Mouse (Mus musculus) liver, embryonic 13.5 days (tissue): ENCODE results near the gene Bicc1. TPM values are rescaled to one million over a fixed set of nuclear protein-coding genes. Genes with fewer than 3 reads are reported as not detected.

Experiments
- ATAC-seq: fragments of 200-750 bp; cut with Nextera tagmentation; 2 replicates; pipeline ENCODE4 v1.8.0; 2017; ENCODE audit warnings: low read depth, mild to moderate bottlenecking, moderate number of reproducible peaks, moderate library complexity
- DNase-seq: peaks from one replicate; pipeline ENCODE4 v3.0.0; 2022
- H3K27ac ChIP-seq: fragments of 300-500 bp; sonication (generic); 2 replicates; pipeline ENCODE4 v1.5.1; 2015; ENCODE audit warnings: moderate library complexity, mild to moderate bottlenecking, inconsistent platforms
- H3K27me3 ChIP-seq: fragments of 300-500 bp; sonication (generic); 2 replicates; pipeline ENCODE4 v1.6.1; 2015; ENCODE audit warnings: mild to moderate bottlenecking, inconsistent platforms
- H3K36me3 ChIP-seq: fragments of 300-500 bp; sonication (generic); 2 replicates; pipeline ENCODE4 v1.6.1; 2015; ENCODE audit warnings: mild to moderate bottlenecking, inconsistent platforms
- H3K4me1 ChIP-seq: fragments of 300-500 bp; sonication (generic); replicated peaks from 2 replicates; pipeline ENCODE4 v1.6.1; 2015; ENCODE audit warnings: inconsistent platforms
- H3K4me2 ChIP-seq: fragments of 300-500 bp; sonication (generic); 2 replicates; pipeline ENCODE4 v1.6.1; 2015; ENCODE audit warnings: inconsistent platforms, mild to moderate bottlenecking, moderate library complexity
- H3K4me3 ChIP-seq: fragments of 300-500 bp; sonication (generic); replicated peaks from 2 replicates; pipeline ENCODE4 v1.5.1; 2015; ENCODE audit warnings: mild to moderate bottlenecking, inconsistent platforms
- H3K9ac ChIP-seq: fragments of 300-500 bp; sonication (generic); 2 replicates; pipeline ENCODE4 v1.6.1; 2015; ENCODE audit warnings: mild to moderate bottlenecking, inconsistent platforms
- H3K9me3 ChIP-seq: fragments of 300-500 bp; sonication (generic); replicated peaks from 2 replicates; pipeline ENCODE4 v1.6.1; 2016; ENCODE audit warnings: inconsistent platforms
- WGBS: fragments of 180-500 bp; shearing (Covaris S2); methylation state at CpG from one replicate; pipeline ENCODE4 v1.1.7; 2015; ENCODE audit not compliant: insufficient replicate concordance; 5-methylcytosine and 5-hydroxymethylcytosine counted together
- polyA plus RNA-seq: library from polyadenylated mRNA; unstranded; fragments of >200 nt; fragmentation: Nextera tagmentation; extraction: Ambion mirVana; gene quantifications from 2 replicates; pipeline ENCODE4 v1.2.1, GENCODE M21; 2015

The Bicc1 gene
- polyA plus RNA-seq, 1 experiment from 2014 or later: 2.6 TPM

DNA sequence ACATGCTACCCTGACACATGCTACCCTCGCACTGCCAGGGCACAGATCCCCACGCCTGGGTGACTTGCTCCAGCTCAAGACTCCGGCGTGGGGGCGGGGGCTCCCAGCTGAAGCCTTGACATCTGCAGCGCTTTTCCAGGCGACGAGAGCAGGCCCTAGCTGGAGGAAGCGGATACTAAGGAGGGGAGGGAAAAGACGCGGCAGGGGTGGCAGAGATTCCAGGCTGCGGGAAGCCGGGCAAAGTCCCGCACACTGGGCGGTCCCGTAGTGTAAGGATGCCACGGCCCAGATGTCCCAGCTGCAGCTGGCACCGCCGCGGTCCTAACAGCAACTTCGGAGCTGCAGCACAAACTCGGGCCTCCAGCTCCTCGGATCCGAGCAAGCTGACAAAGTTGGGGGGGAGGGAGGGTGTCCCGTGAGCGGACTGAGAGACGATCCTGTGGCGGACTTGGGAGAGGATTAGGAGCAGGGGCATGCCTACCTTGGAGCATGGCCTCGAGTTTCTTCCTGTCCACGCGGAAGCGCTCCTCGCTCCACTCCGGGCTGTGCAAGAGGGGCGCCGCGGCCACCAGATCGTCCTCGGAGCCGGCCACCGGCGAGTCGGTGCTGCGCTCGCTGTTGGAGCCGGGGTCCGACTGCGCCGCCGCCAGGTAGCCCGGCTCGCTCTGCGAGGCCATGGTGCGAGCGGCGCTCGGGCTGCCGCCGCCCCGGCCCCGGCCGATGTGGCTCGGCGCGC lies 392 bp downstream of the Bicc1 start:
- H3K4me2 ChIP-seq: peak overlapping the region; percentile 57
- no peaks in the 10 kb centered on the region for H3K36me3 ChIP-seq
- H3K27me3 ChIP-seq: peaks cover 42% of the 10 kb centered on the region
- ATAC-seq (peak; percentile 47; the same call in 1 of the 2 replicates), DNase-seq (no peak)
- peak overlapping the region; percentile 56 for H3K4me3 ChIP-seq
- no peaks in the 10 kb centered on the region for H3K9me3 ChIP-seq
- no peak overlapping the region for H3K27ac ChIP-seq
- H3K4me1 ChIP-seq: no peaks in the 10 kb centered on the region
- peak overlapping the region; percentile 59 for H3K9ac ChIP-seq
- 2% methylated on average over 60 of the region's 65 CpGs for WGBS

DNA sequence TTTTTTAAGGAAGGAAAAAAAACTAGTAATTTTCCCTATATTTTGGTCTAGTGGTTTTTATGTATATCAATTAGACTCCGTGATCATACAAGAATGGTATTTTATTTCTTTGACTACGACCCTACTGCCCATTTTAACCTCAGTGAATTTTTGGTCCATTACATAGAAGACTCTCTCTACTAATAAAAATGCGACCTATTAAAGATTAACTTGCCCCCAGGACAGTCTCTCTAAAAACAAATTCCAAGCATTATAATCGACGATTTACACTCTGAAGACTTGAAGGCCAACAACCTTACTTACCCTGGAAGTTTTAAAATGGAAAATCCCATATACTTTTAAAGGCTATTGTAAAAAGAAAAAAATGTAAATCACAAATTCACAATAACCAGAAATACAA lies 2.9 kb downstream of the Bicc1 start:
- no peak for DNase-seq
- H3K4me1 ChIP-seq: no peaks in the 10 kb centered on the region
- WGBS: 58% methylated on average over 5 of the region's 5 CpGs
- no peak overlapping the region for H3K27ac ChIP-seq
- H3K36me3 ChIP-seq: no peaks in the 10 kb centered on the region
- H3K9ac ChIP-seq: no peak overlapping the region
- no peak overlapping the region for H3K4me2 ChIP-seq
- H3K27me3 ChIP-seq: peaks cover 40% of the 10 kb centered on the region
- no peak overlapping the region for H3K4me3 ChIP-seq
- ATAC-seq: no peak
- H3K9me3 ChIP-seq: no peaks in the 10 kb centered on the region; the same call in 1 of the 2 replicates

DNA sequence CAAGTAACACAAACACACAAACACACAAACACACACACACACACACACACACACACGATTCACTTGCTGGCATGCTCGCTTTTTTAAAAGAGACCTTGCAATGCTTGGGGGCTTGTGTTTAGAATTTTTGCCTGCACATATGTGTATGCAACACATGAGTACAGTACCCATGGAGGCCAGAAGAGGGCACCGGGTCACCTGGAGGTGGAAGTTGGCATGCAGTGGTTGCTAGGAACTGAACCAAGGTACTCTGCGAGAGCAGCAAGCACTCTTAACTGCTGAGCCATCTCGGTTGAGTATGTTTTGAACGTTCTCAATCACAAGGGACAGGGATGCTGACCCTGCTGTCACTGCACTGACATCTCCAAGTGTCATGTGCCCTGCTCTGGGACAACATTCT lies 5.9 kb downstream of the Bicc1 start:
- no peak overlapping the region for H3K27ac ChIP-seq

DNA sequence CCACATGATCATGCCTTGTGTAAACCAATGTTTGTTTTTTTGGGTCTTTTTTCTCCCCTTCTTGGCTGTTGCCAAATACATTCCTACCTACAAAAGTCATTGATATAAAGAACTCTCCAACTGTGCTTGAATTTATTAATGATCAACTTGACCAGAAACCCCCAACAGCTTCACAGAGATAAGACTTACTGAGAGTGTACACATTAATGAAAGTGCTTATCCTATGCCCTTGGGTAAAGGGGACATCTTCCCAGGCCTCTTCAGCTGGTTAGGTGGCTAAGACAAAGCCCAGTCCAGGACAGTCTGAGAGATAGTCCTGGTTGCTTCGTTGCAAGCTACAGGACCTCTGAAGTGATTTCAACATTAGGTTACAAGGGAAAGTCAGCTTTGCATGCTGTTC lies 6.4 kb downstream of the Bicc1 start:
- Histone ChIP-seq H3K9ac (no peak overlapping the region), H3K27me3 (peaks cover 10% of the 10 kb centered on the region), H3K9me3 (no peaks in the 10 kb centered on the region; the same call in 1 of the 2 replicates), H3K4me3 (no peak overlapping the region), H3K4me1 (no peaks in the 10 kb centered on the region), H3K4me2 (no peak overlapping the region), H3K27ac (no peak overlapping the region), H3K36me3 (no peaks in the 10 kb centered on the region)
- ATAC-seq (no peak; the same call in 1 of the 2 replicates), DNase-seq (no peak)
- 55% methylated on average over 1 of the region's 1 CpGs for WGBS

More for the DNA sequence above, 5.9 kb downstream of the Bicc1 start:
- Histone ChIP-seq H3K4me1 (no peaks in the 10 kb centered on the region), H3K4me2 (no peak overlapping the region), H3K27me3 (peaks cover 14% of the 10 kb centered on the region), H3K36me3 (no peaks in the 10 kb centered on the region), H3K9ac (no peak overlapping the region), H3K9me3 (no peaks in the 10 kb centered on the region; the same call in 1 of the 2 replicates), H3K4me3 (no peak overlapping the region)
- ATAC-seq (no peak), DNase-seq (no peak)
- 66% methylated on average over 6 of the region's 6 CpGs for WGBS

DNA sequence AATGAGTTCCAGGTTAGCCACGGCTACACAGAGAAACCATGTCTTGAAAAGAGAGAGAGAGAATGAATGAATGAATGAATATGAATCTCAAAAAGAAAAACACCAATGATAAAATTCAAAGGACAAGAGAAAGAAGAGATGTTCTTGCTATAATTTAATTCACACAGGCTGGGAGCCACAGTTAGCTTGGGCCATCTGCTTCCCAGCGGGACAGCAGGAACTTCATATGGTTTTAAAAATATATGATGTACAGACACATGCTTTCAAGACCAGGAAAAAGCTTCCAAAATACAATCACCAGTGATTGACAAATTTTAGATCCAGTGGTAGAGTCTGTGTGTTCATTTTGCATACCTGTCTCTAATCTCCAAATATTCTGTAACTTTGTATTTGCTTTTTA lies 9.0 kb downstream of the Bicc1 start:
- Histone ChIP-seq H3K9ac (no peak overlapping the region), H3K27ac (no peak overlapping the region), H3K4me1 (no peaks in the 10 kb centered on the region), H3K9me3 (no peaks in the 10 kb centered on the region; the same call in 1 of the 2 replicates), H3K27me3 (no peaks in the 10 kb centered on the region), H3K4me2 (no peak overlapping the region), H3K4me3 (no peak overlapping the region), H3K36me3 (no peaks in the 10 kb centered on the region)
- WGBS: 71% methylated on average over 2 of the region's 2 CpGs
- DNase-seq (no peak), ATAC-seq (no peak)

DNA sequence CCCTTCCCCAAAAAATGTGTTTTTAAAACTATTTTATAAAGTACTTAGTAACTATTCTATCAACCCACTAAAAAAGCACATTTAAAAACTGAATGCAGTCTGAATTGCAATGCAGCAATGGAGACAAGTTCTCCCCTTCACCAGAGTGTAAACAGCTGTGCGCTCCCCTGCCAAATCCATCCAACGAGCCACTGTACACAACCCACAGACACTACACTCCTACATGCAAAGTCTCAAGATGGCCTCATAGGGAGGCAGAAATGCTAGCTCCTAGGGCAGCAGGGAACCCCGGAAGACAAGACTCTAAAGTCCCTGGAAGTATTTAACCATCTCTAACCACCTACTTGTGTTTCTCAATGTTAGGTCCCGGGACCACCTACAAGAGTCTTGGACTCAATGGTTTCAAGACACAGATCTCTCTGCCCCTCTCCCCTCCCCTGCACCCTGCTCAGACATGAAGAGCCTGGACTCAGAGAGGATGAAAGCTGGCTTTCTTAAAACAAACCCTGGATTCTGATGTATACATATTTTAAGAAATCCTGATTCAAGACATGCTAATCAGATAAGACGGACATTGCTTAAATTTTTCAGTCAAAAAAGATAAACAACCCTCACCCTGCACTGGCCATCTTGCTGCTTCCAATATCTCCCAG lies 10.4 kb downstream of the Bicc1 start:
- Histone ChIP-seq H3K27ac (no peak overlapping the region), H3K9me3 (no peaks in the 10 kb centered on the region; the same call in 1 of the 2 replicates), H3K9ac (no peak overlapping the region), H3K27me3 (no peaks in the 10 kb centered on the region), H3K4me2 (no peak overlapping the region), H3K4me1 (no peaks in the 10 kb centered on the region), H3K36me3 (no peaks in the 10 kb centered on the region), H3K4me3 (no peak overlapping the region)
- ATAC-seq (no peak), DNase-seq (no peak)
- 62% methylated on average over 5 of the region's 5 CpGs for WGBS

DNA sequence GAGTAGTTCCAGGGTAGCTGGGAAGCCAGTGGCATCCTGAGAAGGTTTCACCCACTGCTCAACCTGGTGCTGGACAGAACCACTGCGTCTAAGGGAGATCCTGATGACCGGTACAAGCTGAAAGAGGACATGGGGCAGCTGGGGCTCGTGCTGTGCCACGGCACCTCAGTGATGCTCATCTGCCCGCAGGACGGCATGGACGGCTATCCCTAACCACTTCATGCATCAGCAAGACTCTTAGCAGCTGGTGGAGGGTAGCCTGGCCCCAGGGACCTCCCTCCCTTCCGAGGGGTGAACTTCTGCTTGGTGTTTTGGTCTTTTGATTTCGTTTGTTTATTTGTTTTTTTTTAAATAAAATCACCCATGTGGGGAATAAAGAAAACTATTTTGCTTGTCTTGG lies 11.3 kb downstream of the Bicc1 start:
- Histone ChIP-seq H3K27ac (no peak overlapping the region), H3K4me2 (no peak overlapping the region), H3K4me3 (no peak overlapping the region), H3K36me3 (no peaks in the 10 kb centered on the region), H3K27me3 (no peaks in the 10 kb centered on the region), H3K4me1 (no peaks in the 10 kb centered on the region), H3K9me3 (no peaks in the 10 kb centered on the region), H3K9ac (no peak overlapping the region)
- 64% methylated on average over 9 of the region's 9 CpGs for WGBS
- ATAC-seq (no peak), DNase-seq (no peak)

DNA sequence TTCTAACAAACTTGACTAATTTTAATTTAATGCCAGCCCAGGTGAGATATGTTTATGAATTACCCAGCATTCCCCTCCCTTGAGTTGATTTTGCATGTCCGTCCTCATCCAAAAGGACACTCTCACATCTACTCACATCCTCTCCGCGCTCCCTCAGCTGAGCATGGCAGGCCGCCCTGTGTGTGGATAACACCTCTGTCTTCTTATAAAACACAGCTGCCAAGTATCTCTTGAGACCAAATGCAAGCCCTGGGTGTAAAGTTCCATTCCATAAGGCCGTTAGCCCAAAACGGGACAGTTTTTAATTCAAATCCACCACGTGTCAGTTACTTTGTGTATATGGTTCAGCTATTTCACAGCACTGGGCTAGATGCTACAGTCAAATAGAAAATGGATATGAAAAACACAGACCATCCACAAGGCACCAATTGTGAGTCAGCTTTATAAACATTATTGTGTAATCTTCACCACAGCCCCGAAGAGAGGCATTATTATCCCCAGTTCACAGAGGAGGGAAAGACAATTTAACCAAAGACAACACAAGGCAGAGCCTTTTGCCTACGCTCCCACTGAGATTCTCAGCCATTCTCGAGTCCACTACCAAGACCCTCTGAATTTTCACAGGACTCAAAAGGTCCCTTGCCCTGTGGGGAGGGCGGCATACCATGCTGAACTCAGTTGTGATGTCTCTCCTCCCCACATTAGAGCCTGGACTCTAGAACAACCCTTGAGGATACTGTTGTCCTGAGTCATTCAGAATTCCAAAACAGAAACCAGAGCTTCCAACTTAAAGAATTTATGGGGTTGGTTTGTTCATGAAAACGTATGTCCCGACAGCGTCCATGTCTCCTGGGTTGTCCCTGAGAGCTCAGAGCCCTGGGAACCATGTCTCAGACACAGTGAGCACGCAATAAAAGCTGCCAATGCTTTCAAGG lies 12.6 kb downstream of the Bicc1 start:
- no peaks in the 10 kb centered on the region for H3K27me3 ChIP-seq
- H3K9ac ChIP-seq: no peak overlapping the region
- ATAC-seq: no peak
- no peak for DNase-seq
- H3K27ac ChIP-seq: no peak overlapping the region
- H3K36me3 ChIP-seq: no peaks in the 10 kb centered on the region
- 67% methylated on average over 15 of the region's 15 CpGs for WGBS
- no peak overlapping the region for H3K4me2 ChIP-seq
- no peaks in the 10 kb centered on the region for H3K9me3 ChIP-seq
- H3K4me3 ChIP-seq: no peak overlapping the region
- H3K4me1 ChIP-seq: no peaks in the 10 kb centered on the region

DNA sequence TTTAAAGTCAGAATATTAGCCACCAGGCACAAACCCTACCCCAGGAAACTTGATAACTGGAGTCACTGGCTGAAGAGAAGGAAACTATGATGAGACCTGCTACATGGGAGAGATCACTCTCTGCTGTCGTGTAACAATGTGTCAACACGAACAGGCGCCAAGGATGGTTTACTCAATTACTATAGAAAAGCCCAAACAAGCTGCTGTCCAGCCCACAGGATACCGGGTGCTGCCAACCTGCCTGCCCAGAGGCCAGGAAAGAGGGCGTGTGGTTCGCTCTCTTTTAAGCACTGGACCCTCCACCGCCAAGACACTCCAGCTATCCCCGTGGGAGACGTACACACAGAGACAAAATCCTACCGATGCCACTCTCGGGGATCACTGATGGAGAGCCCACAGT lies 13.7 kb downstream of the Bicc1 start:
- H3K27me3 ChIP-seq: no peaks in the 10 kb centered on the region
- no peaks in the 10 kb centered on the region for H3K9me3 ChIP-seq
- H3K4me2 ChIP-seq: no peak overlapping the region
- DNase-seq: no peak
- no peaks in the 10 kb centered on the region for H3K36me3 ChIP-seq
- H3K4me3 ChIP-seq: no peak overlapping the region
- ATAC-seq: no peak
- WGBS: 69% methylated on average over 11 of the region's 11 CpGs
- no peak overlapping the region for H3K27ac ChIP-seq
- no peak overlapping the region for H3K9ac ChIP-seq
- no peaks in the 10 kb centered on the region for H3K4me1 ChIP-seq

DNA sequence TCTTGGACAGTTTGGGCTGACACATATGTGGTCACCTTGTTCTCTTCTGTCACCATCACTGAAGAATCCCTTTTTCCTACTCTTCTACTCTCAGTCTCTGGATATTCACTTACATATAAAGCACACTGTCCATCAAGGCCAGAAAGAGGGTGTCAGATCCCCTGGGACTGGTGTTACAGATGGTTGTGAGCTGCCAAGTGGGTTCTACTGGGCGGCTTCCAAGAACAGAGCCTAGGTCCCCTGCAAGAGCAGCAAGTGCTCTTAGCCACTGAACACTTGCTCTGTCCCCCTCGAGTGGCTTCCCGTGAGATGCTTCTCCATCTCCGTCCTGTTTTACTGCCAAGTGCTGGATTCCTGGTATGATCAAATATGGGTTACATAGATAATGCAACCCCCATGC lies 15.3 kb downstream of the Bicc1 start:
- 69% methylated on average over 4 of the region's 4 CpGs for WGBS
- ATAC-seq: no peak

DNA sequence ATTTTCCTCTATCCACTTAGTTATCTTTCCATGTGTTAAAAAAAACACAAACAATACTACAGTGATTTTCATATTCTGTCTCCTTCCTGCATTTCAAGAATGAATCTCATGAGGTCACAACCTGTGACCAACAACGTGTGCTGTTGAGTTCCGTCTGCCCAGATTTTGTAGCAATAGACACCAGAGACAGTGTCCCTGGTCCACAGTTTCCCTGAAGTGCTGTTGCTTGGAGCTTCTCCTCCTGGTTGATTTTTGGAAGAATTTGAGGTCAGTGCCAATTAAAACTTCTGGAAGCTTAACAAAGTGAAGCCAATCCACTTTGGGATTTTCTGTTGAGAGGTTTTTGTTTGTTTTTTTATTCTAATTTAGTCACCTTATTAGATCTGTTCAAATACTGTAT lies 16.9 kb downstream of the Bicc1 start:
- no peaks in the 10 kb centered on the region for H3K36me3 ChIP-seq
- H3K27ac ChIP-seq: no peak overlapping the region
- no peak overlapping the region for H3K4me3 ChIP-seq
- no peak overlapping the region for H3K9ac ChIP-seq
- ATAC-seq (no peak), DNase-seq (no peak)
- WGBS: 70% methylated on average over 2 of the region's 2 CpGs
- no peaks in the 10 kb centered on the region for H3K27me3 ChIP-seq
- no peak overlapping the region for H3K4me2 ChIP-seq
- no peaks in the 10 kb centered on the region for H3K4me1 ChIP-seq
- no peaks in the 10 kb centered on the region for H3K9me3 ChIP-seq

More for the DNA sequence above, 15.3 kb downstream of the Bicc1 start:
- no peaks in the 10 kb centered on the region for H3K9me3 ChIP-seq
- H3K4me3 ChIP-seq: no peak overlapping the region
- H3K4me1 ChIP-seq: no peaks in the 10 kb centered on the region
- no peak overlapping the region for H3K27ac ChIP-seq
- H3K36me3 ChIP-seq: no peaks in the 10 kb centered on the region
- no peaks in the 10 kb centered on the region for H3K27me3 ChIP-seq
- DNase-seq: no peak
- no peak overlapping the region for H3K9ac ChIP-seq
- no peak overlapping the region for H3K4me2 ChIP-seq
